Mouse (Mus musculus) C2C12 (cell line): ENCODE measurements around the gene Hoxa9. TPM values are rescaled to one million over a fixed set of nuclear protein-coding genes. Genes with fewer than 3 reads are reported as not detected.

ENCODE experiments used
- H3K27me3 ChIP-seq: one replicate; pipeline ENCODE4 v1.6.1; 2011; ENCODE audit not compliant: control insufficient read depth, insufficient read depth, insufficient read length
- H3K36me3 ChIP-seq: one replicate; pipeline ENCODE4 v1.6.1; 2011; ENCODE audit not compliant: control insufficient read depth, insufficient read depth
- H3K4me3 ChIP-seq: one replicate; pipeline ENCODE4 v1.5.1; 2011; ENCODE audit warnings: mild to moderate bottlenecking, control low read depth; ENCODE audit not compliant: poor library complexity, insufficient read depth, severe bottlenecking
- H3K79me2 ChIP-seq: one replicate; pipeline ENCODE4 v1.6.1; 2011; ENCODE audit not compliant: control insufficient read depth, insufficient read depth
- H3K79me3 ChIP-seq: one replicate; pipeline ENCODE4 v1.6.1; 2011; ENCODE audit warnings: low read depth, control low read depth
- H3ac ChIP-seq: one replicate; pipeline ENCODE3; 2011; ENCODE audit warnings: low read depth; ENCODE audit not compliant: control insufficient read depth, insufficient read length
- CEBPB ChIP-seq: IDR thresholded peaks from one replicate; pipeline ENCODE4 v1.6.1; 2011; ENCODE audit warnings: low read depth, mild to moderate bottlenecking, control low read depth, moderate library complexity
- CTCF ChIP-seq: IDR thresholded peaks from one replicate; pipeline ENCODE4 v1.5.1; 2011; ENCODE audit not compliant: control insufficient read depth, insufficient read depth, insufficient read length
- FOSL1 ChIP-seq: IDR thresholded peaks from one replicate; pipeline ENCODE4 v1.8.0; 2011; ENCODE audit warnings: mild to moderate bottlenecking, low read length; ENCODE audit not compliant: poor library complexity, insufficient read depth, severe bottlenecking
- MAX ChIP-seq: IDR thresholded peaks from one replicate; pipeline ENCODE4 v1.6.1; 2011; ENCODE audit warnings: mild to moderate bottlenecking, control low read depth
- MYOD1 ChIP-seq: IDR thresholded peaks from one replicate; pipeline ENCODE4 v1.6.1; 2011; ENCODE audit warnings: low read depth; ENCODE audit not compliant: control insufficient read depth, insufficient read length
- MYOG ChIP-seq: IDR thresholded peaks from one replicate; pipeline ENCODE4 v1.6.1; 2011; ENCODE audit not compliant: control insufficient read depth, insufficient read length; ENCODE audit errors: extremely low read depth
- USF1 ChIP-seq: IDR thresholded peaks from one replicate; pipeline ENCODE4 v1.6.1; 2011; ENCODE audit warnings: low read depth, mild to moderate bottlenecking, control low read depth, moderate library complexity
- polyA plus RNA-seq: library from polyadenylated mRNA; unstranded; fragments of >200 nt; fragmentation: generic; extraction: Trizol; gene quantifications from one replicate; pipeline ENCODE4 v1.2.1, GENCODE M21; 2012; ENCODE audit warnings: missing spikeins

The Hoxa9 gene
- polyA plus RNA-seq, 1 experiment: 19.3 TPM

DNA sequence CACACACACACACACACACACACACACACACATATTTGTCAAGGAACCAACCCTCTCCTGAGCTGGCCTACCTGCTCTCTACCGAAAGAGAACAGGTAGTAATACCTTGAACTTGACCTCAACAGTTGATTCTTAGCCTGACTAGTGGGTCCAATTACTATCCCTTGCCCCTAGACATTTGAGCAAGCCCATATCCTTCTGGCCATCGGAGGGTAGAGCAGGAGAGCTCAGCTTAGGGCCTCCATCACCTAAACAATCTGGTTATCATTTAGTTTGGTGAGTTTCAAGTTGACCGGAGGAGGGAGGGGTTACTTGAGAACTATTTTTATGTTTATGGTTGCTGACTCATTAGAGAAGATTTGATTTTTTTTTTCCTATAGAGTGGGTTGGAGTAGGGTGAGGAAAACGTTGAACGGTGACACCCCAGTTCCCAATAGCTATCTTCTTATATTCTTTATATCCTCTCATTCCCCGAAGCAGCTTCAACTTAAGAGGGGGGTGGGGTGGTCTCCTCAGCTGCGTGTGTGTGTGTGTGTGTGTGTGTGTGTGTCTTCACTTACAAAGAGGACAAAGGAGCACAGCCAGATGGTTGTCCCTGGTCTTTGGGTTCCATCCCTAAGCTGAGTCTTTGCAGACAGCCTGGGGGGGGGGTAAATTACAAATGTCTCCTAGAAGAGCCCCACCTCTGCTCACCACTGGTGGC lies 20.4 kb upstream of the Hoxa9 start:
- Histone ChIP-seq H3K79me2 (peaks cover 56% of the 10 kb centered on the region), H3K4me3 (no peak overlapping the region), H3K79me3 (peaks cover 35% of the 10 kb centered on the region), H3K36me3 (peaks cover 13% of the 10 kb centered on the region), H3ac (no peak overlapping the region), H3K27me3 (no peaks in the 10 kb centered on the region)
- no peak for TF ChIP-seq USF1
- no peak for TF ChIP-seq MAX
- TF ChIP-seq MYOD1: no peak
- TF ChIP-seq CTCF: no peak
- TF ChIP-seq MYOG: no peak
- TF ChIP-seq CEBPB: no peak
- no peak for TF ChIP-seq FOSL1

DNA sequence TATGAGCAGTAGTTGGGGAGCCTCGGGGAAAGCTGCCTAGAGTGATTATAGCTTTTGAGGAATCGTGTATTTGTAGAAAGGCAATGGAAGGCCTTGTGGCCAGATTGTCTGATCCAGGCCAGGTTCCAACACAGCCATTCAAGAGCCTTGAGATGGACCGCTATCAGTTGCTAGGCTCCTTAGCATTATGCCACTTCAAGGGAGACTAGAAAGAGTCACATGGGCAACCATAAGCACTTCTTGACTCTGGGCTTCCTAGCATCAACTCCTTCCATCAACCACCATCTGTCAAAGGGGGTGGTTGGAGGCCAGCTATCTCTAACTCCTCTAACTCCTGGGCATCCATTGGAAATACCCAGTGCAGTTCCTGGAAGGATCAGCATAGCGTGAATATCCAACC lies 18.9 kb upstream of the Hoxa9 start:
- H3K4me3 ChIP-seq: peak overlapping the region; percentile 14
- H3K27me3 ChIP-seq: no peaks in the 10 kb centered on the region
- H3K79me2 ChIP-seq: peaks cover 71% of the 10 kb centered on the region
- H3K36me3 ChIP-seq: peaks cover 13% of the 10 kb centered on the region
- peaks cover 44% of the 10 kb centered on the region for H3K79me3 ChIP-seq
- H3ac ChIP-seq: no peak overlapping the region
- TF ChIP-seq USF1 (no peak), CEBPB (no peak), MAX (no peak), FOSL1 (no peak), MYOG (no peak), CTCF (no peak), MYOD1 (no peak)

DNA sequence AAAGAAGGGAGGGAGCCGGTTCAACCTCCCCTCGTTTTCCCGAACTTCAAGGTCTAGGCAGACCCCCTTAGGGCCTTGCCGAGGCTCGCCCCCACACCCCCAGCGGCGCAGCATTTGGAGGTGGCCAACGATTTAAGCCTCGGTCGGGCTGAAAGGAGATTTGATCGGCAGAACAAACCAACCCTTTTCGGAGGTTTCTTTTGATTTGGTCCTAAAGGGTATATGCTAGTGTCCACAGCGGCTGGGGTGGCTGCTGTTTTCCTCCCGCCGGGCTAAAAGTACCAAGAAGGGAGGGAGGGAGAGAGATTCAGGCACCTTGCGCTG lies 18.5 kb upstream of the Hoxa9 start:
- peak overlapping the region; percentile 14 for H3K4me3 ChIP-seq
- H3K36me3 ChIP-seq: peaks cover 13% of the 10 kb centered on the region
- peak overlapping the region; percentile 19 for H3ac ChIP-seq
- H3K27me3 ChIP-seq: no peaks in the 10 kb centered on the region
- H3K79me2 ChIP-seq: peaks cover 76% of the 10 kb centered on the region
- TF ChIP-seq FOSL1 (no peak), MYOG (no peak), CTCF (no peak), MAX (no peak), USF1 (no peak), CEBPB (no peak), MYOD1 (no peak)
- H3K79me3 ChIP-seq: peaks cover 49% of the 10 kb centered on the region

DNA sequence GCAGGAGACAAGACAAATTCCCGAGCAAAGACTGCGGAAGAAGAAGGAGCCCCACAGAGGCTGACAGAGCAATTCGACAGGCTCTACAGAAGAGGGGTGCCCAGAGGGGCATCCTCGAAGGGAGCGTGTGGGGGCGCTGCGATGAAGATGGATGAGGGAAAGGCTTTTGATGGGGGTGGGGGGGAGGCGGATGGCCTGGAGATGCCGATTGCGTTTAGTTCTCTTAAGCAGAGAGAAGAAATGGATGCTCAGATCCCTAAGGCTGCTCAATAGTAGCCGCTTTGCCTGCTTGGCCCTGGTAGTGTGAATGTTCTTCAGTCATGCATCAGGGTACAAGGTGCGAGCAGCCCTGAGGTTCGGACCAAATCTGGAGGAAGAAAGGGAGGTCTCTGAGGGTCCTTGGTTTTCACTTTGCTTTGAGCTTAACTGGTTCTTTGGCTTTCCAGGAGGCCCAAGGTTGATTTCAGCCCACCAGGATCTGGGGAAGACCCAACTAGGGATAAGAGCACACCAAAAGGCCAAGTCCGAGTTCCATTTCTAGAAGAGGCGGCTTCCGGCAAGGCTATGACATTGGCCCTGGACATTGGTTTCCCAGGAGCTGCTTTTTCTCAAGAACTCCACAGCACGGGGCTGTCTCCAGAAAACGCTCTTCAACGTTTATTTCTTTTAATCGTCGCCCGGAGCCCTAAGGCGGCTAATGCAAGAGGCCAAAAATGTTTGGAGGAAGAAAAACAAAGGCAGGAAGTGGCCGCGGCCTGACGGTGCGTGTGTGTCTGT lies 17.9 kb upstream of the Hoxa9 start:
- peak overlapping the region; percentile 52 for H3ac ChIP-seq
- TF ChIP-seq CTCF (no peak), USF1 (no peak), CEBPB (no peak), FOSL1 (no peak), MYOG (no peak)
- H3K79me3 ChIP-seq: peaks cover 53% of the 10 kb centered on the region
- H3K27me3 ChIP-seq: no peaks in the 10 kb centered on the region
- H3K4me3 ChIP-seq: peak overlapping the region; percentile 28
- H3K36me3 ChIP-seq: peaks cover 13% of the 10 kb centered on the region
- peaks cover 81% of the 10 kb centered on the region for H3K79me2 ChIP-seq

DNA sequence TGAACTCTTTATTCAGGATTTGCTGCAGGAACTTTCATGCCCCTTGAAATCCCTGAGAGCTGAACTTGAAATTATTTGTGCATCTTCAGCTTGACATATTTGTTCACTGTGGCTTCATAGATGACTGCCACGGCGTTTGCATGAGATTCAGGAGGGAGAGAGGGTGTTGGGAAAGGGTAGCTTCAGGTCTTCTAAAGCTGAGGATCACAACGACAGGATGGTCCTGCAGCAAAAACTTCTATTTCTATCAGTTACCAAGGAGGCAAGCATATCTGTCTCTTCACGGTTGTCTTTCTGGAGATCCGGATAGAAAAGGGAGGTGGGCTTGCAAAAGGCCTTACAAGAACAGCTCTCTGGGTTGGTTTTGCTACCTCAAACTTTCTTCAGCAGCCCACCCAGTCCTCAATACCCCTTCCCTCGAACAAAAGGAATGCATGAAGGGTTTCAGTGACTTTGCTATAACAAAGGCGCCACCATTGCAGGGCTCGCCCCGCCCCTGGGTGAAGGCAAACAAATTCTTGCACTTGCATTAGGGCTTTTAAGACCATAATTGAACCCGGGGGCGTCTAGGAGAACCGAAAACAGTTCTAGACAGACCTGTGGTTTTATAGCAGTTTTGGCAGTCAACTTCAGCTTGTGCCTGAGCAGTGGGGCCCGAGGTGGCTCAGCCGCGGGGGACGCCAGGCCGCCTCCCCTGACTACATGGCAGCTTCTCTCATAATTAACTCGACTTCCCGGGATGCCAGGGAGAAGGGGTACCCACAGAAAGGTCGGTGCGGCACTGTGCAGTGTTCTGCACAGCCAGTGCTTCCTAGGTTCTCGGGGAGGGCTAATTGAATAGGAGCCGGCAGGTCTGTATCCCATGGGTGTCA lies 17.1 kb upstream of the Hoxa9 start:
- TF ChIP-seq MYOG (no peak), FOSL1 (no peak), CTCF (no peak), MAX (no peak), USF1 (no peak), MYOD1 (no peak), CEBPB (no peak)
- Histone ChIP-seq H3K79me2 (peaks cover 89% of the 10 kb centered on the region), H3K79me3 (peaks cover 61% of the 10 kb centered on the region), H3K4me3 (peak overlapping the region; percentile 28), H3K36me3 (peaks cover 13% of the 10 kb centered on the region), H3K27me3 (no peaks in the 10 kb centered on the region), H3ac (peak overlapping the region; percentile 52)

DNA sequence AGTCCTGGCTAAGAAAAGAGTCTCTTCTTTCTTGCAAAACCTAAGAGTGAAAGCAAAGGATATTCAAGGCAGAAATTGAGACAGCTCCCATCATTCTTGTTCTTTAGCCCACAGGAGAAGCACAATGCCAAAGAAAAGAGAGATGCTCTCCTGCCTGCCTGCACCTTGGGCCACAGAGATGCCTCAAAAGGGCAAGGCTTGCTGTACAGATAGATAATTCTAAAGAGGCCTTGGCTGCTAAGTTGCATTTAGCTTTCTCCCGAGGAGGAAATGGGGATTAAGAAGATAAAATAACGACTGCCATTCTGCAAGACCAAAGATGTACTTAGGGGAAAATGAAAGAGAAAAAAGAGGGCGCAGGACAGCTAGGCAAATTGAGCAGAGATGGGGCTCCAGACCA lies 16.0 kb upstream of the Hoxa9 start:
- peak overlapping the region; percentile 75 for H3K4me3 ChIP-seq
- peaks cover 66% of the 10 kb centered on the region for H3K79me3 ChIP-seq
- peaks cover 19% of the 10 kb centered on the region for H3K36me3 ChIP-seq
- H3ac ChIP-seq: peak overlapping the region; percentile 37
- H3K79me2 ChIP-seq: peaks cover 95% of the 10 kb centered on the region
- no peak for TF ChIP-seq MAX
- no peak for TF ChIP-seq CEBPB
- no peak for TF ChIP-seq USF1
- TF ChIP-seq FOSL1: no peak
- TF ChIP-seq MYOD1: no peak
- no peak for TF ChIP-seq MYOG
- no peak for TF ChIP-seq CTCF
- no peaks in the 10 kb centered on the region for H3K27me3 ChIP-seq
